Mouse (Mus musculus) embryo, embryonic 9.5 days (tissue): ENCODE results near the gene Vcp.

Experiments used
- DNase-seq: peaks from one replicate; pipeline ENCODE4 v3.0.0-alpha.2; 2017; ENCODE audit errors: extremely low spot score

The Vcp gene

DNA sequence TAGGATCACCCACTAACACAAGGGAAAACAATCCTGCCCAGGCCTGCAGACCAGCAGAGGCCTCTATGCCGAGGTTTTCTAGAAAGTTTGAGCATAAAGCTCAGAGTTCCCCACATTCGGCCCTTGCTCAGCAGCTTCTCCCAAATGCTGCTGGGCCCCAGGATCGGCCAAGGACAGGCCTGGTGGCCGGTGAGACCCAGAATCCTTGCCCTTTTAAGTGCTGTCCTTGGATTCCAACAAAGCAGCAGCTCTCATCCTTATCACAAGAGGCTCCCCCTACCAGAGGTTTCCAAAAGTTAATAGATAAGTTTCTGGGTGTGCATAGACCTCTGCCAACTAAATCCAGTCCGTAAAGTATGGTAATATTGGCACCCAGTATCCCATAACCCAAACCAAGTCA is 26.4 kb downstream of the Vcp start:
- no peak for DNase-seq

- DNase-seq = no peak
These were observed 27.4 kb downstream of the Vcp start for GRCm38 (mm10) chr4:42972952-42973351.

GRCm38 (mm10) chr4:42969304-42969703 is 31.0 kb downstream of the Vcp start, which contains the start of gene 1700022I11Rik:
1700022I11Rik (plus strand) TSS chr4:42969604.
- DNase-seq = no peak

DNA sequence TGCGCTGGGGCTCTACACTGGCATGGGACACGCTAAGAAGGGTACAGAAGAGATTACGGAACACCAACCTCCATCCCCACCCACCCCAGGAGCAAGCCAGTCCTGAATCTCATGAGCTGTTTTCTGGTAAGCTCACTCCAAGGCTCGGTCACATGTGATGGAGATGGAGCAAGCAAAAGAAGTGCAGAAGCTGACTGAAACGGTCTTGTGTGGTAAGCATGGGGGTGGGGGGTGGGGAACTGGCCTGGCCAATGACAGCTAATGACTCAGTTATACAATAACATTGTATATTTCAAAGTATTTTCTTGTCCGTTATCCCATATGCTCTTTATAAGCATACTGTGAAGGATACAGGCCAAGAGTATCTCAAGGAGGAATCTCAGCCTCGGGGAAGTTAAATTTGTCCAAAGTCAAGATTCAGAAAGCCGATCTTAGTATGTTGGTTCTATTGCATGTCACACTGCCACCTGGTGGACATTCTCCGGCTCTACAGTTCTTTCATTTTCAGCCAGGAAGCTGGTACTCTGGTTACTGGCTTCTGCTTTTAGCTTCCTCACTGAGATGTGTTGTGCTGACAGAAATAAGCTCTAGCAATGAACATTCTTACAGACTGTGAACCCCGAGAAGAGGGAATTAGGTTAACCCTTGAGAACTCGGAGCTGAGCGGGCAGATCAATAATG is 35.1 kb downstream of the Vcp start:
- peak; percentile 67 for DNase-seq

GRCm38 (mm10) chr4:42963480-42963879 is 36.8 kb downstream of the Vcp start:
- DNase-seq = no peak

- DNase-seq = peak; percentile 52
These were observed 38.7 kb downstream of the Vcp start for GRCm38 (mm10) chr4:42961592-42961991.

GRCm38 (mm10) chr4:42959382-42959781 is 40.9 kb downstream of the Vcp start:
- no peak for DNase-seq

GRCm38 (mm10) chr4:42958942-42959341 is 41.4 kb downstream of the Vcp start:
- DNase-seq = no peak

- no peak for DNase-seq
These were observed 42.3 kb downstream of the Vcp start for GRCm38 (mm10) chr4:42957979-42958378.

DNA sequence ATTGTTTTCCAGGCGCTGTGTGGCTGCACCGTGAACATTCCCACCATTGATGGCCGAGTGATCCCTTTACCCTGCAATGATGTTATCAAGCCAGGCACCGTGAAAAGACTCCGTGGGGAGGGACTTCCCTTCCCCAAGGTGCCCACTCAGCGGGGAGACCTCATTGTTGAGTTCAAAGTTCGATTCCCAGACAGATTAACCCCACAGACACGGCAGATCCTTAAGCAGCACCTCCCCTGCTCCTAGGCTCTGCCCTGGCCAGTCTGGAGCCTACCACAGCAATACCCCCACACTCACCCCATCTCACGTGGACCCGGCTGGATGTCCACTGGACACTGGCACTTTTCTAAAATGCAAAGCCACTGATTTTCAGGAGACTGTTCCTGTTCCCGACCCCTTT is 43.0 kb downstream of the Vcp start:
- DNase-seq = no peak

GRCm38 (mm10) chr4:42956581-42956980 is 43.7 kb downstream of the Vcp start:
- no peak for DNase-seq

GRCm38 (mm10) chr4:42955200-42955599 is 45.1 kb downstream of the Vcp start:
- DNase-seq = no peak

DNA sequence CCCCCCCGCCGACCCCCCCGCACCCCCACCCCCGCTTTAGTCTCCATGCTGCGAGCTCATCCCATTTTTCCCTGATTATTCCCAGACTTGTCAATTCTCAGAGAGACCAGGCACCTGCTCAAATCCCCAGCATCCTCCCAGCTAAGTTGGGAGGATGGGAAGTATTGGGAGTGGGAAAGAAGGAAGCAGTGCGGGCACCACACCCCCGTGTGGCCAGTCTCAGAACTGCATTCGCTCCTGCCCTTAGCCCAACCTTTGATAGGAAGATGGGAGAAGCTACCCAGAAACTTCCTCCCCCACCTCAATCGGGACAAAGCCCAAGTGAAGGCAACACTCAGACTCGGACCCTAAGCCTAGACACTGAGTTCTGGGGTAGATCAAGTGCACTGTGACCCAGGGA is 46.0 kb downstream of the Vcp start:
- DNase-seq = peak; percentile 68

DNA sequence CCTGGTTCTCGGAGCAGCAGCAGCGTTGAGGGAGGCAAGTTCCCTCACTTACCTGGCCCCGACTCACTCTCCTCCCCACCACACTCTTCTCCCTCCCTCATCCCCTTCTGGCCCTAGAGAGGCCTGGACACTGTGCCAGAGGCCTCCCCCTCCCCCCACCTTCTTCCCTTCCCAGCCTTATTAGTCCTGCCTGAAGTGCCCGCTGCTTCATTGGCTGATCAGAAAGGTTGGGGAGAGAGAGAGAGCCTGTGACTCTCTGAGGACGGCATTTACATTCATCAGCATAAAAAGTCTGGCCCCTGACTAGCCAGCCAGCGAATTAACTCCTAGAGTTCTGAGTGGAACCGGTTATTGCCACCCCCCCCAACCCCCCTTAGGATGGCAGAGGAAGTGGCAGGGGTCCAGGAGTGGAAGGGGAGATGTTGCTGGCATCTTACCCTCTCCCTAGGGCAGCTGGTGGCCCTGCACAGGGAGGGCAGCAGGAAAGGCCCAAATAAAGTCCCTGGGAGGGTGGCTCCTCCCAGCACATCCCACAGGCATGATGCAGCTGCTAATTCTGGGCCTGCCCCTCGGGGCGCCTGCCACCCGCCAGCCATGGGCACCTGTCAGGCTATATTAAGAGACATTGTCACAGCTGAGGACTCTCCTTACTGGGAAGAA is 46.7 kb downstream of the Vcp start:
- no peak for DNase-seq

DNA sequence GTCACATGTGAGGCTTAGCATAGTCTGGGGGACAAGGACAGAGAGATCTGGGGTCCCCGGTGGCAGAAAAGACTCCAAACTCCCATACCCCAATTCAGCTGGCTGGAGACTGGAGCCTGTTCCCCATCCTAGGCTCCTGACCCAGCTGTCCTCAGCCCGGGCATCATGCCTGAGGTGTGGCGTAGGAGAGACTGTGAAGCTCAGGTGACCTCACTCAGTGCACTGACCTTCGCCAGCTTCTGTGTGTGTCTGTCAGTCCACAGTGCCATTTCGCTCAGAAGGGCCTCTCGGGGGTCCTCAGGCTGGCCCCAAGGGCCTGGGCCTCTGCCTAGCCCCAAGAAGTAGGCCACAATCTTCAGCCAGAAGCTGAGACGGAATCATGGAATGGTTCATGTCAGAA is 47.7 kb downstream of the Vcp start:
- DNase-seq = no peak

DNA sequence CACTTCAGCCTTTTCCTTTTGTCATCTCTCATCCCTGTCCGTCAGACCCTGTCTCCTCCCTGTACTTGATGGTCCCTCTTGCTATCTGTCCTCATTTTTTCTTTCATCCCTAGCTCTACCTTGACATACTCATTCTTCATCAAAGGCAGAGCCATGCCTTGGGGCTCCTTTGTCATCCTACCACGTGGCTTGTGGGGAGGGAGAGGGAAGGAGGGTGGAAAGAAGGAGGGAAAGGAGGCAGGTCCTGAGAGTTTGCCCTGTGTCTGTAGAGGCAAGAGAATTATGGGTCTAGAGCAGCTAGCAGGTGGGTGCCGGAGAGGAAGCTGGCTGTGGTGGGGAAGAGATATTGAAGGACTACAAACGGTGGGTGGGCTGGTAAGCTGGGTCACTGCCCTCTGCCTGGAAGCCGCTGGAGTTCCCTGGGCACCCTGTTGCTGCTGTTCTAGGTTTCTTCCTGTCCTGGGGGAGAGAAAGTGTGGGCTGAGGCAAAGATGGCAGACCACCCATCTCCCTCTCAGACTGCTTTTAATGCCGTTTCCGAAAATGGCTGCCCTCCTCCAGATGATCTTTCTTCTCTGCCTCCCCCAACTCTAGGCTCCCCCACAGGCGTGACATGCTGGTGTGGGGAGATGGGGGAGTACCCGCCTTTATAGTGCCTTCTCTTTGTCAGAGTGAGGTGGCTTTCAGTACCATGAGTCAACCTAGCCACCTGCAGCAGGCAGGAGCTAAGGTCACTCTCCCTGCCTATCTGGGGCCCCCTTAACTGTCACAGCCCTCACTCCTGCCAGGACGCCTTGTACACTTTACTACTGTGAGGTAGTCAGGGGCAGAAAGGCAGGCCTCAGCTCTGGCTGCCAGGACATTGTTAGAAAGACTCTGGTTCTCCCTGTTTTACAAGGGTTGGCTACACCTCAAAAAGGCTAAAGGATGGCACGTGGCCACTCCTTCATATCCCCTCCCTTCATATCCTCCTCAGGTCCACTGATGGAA is 48.8 kb downstream of the Vcp start:
- DNase-seq = no peak

- peak; percentile 87 for DNase-seq
These were observed 50.2 kb downstream of the Vcp start for GRCm38 (mm10) chr4:42950065-42950558.

DNA sequence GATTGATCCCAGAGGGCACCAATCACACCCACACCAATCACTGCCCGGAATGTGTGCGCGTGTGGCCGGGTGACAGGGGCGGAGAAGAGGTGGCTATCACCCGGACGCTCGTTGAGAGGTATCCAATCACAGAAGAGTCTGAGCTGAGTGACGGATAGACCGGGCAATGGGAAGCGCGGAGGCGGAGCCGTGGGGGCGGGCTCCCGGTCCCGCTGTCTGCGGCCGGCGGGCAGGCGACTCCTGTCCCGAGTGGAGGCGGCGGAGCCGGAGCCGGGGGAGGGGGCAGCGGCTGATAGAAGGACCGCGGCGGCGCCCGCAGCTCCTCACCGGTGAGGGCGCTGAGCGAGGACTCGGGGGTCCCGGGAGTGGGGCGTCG is 50.6 kb downstream of the Vcp start, which contains the start of gene Dnajb5:
Gene Dnajb5 (plus strand): TSS at position 139 of the 376 bp plus-strand sequence.
- DNase-seq = peak; percentile 96

DNA sequence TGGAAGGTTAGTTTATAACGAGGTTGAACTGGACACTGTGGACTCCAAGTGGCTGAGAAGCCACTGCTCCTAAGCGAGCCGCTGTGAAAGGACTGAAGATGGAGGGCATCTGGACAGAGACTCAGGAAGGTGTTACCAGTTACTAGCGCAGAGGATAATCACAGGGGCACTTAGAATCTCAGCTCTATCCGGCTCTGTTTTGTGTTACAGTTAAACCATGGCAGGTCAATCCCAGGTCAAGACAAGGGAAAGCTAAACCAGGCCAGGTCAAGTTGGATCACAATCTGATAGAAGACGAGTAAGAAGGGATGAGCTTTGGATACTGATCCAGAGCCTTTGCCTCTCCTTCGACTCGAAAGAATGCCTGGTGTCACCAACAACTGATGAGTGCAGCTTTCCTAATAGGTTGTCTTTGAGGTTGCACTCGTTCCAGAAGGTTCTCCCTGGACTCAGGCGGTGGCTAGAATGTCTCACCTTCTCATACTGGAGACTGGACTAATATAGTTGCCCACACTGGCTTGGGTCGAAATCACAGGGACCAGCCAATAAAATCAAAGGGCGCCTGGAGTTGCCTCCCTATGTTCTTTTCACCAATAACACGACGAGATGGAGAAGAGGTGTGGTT is 51.1 kb downstream of the Vcp start:
- no peak for DNase-seq

DNA sequence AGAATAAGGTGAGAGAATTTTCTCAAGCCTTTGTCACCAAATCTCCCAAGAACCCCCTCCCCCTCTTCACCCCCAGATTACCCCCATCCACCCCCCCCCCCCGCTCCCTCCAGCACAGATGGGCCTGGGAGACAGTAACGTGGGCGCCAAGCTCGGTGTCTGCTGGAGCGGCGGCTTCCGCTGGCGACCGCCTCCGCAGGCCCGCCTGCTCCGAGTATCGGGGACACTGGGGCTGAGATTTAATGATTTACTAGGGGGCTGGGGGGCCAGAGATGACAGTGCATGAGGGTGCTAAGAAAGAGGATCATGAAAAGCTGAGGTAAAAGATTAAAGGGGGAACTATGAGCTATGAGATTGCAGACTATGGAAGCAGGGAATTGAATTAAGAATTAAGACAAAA is 51.8 kb downstream of the Vcp start:
- DNase-seq = no peak

- peak; percentile 39 for DNase-seq
These were observed 53.5 kb downstream of the Vcp start for GRCm38 (mm10) chr4:42946733-42947290.
